Mouse (Mus musculus): ENCODE data around the gene Tcp1. TPM values are rescaled to one million over a fixed set of nuclear protein-coding genes. Genes with fewer than 3 reads are reported as not detected.

The Tcp1 gene
- total RNA-seq, 2 experiments from 2014 or later, result 224 to 239 TPM

GRCm38 (mm10) chr17:12967173-12967572, 51.7 kb downstream of the Tcp1 start:
- no peak for DNase-seq (ENCODE audit: low spot score in 2 of 2)

- no peak for DNase-seq (ENCODE audit: low spot score in 2 of 2)
Observed at GRCm38 (mm10) chr17:12973851-12974250, 58.4 kb downstream of the Tcp1 start.

Other genes with a start within 250 kb of the Tcp1 start
- 1 to 10 TPM in 1 of 2 experiments, not detected in 1; 1.9 TPM for gene Slc22a1, start 239.9 kb upstream of the Tcp1 start, total RNA-seq (2021)
- gene Igf2r, start 146.0 kb upstream of the Tcp1 start, total RNA-seq (2021), result 10 to 100 TPM; 25.5 to 27.7 TPM
- gene Mas1, start 47.6 kb upstream of the Tcp1 start, total RNA-seq (2021), result 10 to 100 TPM; 31.6 to 34.5 TPM
- gene Mrgprh, start 39.7 kb upstream of the Tcp1 start, total RNA-seq (2021), result not detected
- gene Pnldc1, start 5.5 kb upstream of the Tcp1 start, total RNA-seq (2021), result 1 to 10 TPM; 1.3 to 2.8 TPM
- 10 to 100 TPM; 54.4 to 62.4 TPM for gene Mrpl18, start 644 bp downstream of the Tcp1 start, total RNA-seq (2021)
- gene Acat3, start 24.9 kb downstream of the Tcp1 start, total RNA-seq (2021), result 1 to 10 TPM; 2.3 to 4.4 TPM
- 100 to 1,000 TPM; 101 to 110 TPM for gene Acat2, start 45.0 kb downstream of the Tcp1 start, total RNA-seq (2021)
- gene Wtap, start 78.5 kb downstream of the Tcp1 start, total RNA-seq (2021), result 10 to 100 TPM; 64.5 to 66.4 TPM
- 100 to 1,000 TPM; 211 to 236 TPM for gene Sod2, start 91.1 kb downstream of the Tcp1 start, total RNA-seq (2021)
- under 1 TPM; 0.41 to 0.65 TPM for gene Gpr31b, start 136.6 kb downstream of the Tcp1 start, total RNA-seq (2021)
- gene Tcp10b, start 145.4 kb downstream of the Tcp1 start, total RNA-seq (2021), result under 1 TPM; 0.34 to 0.47 TPM
- gene Unc93a, start 216.1 kb downstream of the Tcp1 start, total RNA-seq (2021), result not detected